Mouse (Mus musculus): ENCODE data around the gene Trim67.

Trim67 gene

DNA sequence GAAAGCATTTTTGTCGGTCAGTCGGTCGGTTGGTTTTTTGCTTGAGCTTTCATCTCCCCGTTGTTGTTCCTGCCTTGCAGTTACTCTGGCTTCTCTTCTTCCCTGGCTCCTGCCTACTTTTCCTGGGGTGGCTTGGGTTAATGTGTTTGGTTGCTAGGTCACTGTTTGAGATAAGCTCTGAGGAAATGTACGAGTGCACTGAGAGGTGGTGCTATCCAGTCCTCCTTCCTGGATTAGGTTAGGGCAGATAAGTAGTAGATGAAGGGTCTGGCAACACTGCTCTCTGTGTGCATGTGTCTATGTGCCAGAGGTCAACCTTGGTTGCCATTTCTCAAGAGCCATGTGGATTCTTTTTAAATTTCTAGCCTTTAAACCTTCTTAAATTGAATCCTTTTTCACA is 79.8 kb downstream of the Trim67 start:
- DNase-seq (ENCODE audit: low read depth, low spot score): no peak

DNA sequence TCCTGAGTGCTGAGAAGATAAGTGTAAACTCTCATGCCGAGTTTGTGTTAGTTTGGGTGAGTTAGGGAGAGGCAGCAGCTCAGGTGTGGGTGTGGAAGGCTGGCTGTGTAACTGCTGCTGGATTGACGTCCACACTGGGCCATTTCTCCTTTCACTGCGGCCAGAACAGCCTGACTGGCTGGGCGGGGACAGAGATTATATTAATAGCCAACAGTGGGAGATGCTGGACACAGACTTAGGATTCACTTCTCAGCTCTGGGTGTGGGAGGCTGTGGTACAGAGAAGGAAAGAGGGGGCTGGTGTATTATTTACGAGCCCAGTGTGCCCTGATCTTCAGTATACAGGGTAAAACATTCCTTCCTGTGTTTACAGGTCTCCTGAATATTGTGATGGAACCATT is 85.2 kb downstream of the Trim67 start:
- DNase-seq (ENCODE audit: low read depth, low spot score): no peak

- DNase-seq (ENCODE audit: low read depth, low spot score): no peak
Measured at GRCm38 (mm10) chr8:124878946-124879526, 86.1 kb downstream of the Trim67 start.

All from mesoderm, embryonic 11.5 days (tissue).